Mouse (Mus musculus): ENCODE results near the gene Nppb.

DNA sequence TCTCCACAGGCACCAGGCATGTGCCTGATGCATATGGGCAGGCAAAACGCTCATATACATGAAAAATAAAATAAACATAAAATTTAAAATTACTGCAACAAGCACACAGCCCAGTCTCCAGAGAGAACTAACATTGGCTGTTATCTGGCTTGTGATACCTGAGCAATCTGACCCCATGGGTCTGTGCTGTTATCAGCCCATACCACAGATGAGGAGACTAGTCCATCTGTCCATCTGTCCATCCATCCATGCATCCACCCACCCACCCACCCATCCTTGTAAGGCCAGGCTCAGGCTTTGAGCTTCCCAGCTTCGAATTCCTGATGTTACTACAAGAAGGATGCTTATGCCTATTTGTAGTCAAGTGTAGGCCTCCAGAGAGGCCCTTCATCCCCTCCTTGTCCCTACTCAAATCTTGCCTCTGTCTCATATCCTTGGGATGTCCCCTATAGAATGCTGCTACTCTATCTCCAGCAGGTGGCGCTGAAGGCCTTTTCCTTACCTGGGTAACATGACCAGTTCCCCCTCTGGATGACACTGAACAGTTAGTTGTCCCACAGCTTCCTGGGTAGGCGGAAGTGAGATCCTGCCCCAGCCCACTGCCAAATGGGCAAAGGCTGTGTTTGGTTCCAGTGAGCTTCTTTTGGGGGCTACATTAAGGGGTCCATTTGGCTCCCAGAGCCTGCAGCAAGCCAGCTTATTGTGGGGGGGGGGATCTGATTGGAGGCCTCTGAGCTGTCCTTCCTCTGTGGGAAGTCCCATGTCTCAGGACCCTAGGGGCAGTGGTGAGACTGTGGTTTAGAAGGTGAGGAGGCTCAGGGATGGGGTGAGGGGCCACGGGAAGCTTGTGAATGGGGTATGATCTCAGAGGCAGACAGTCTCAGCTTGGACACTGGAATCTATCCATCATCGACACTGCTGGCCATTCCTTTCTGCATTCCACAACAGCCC lies 25.4 kb upstream of the Nppb start:
- TF ChIP-seq CTCF (conservative IDR thresholded peaks at IDR 0.05; ENCODE audit: insufficient read depth, insufficient read length, low read depth, low read length) (peak; percentile 77), POLR2A (IDR thresholded peaks at IDR 0.05; ENCODE audit: low read depth, low read length) (no peak)

All from kidney, adult 2 months (tissue).